Mouse (Mus musculus) left cerebral cortex, adult 9 months (tissue): ENCODE results near the gene Tmem176a.
"Not testable (repeated sequence)": the region's sequence is repeated elsewhere in the genome, so short reads cannot be mapped to it uniquely, and the experiment has no call there.

Source experiments
- DNase-seq, 2 experiments: peaks; one replicate each; pipeline ENCODE4 v3.0.0; 2022; ENCODE audit warnings: low spot score in 2 of 2

The Tmem176a gene

DNA sequence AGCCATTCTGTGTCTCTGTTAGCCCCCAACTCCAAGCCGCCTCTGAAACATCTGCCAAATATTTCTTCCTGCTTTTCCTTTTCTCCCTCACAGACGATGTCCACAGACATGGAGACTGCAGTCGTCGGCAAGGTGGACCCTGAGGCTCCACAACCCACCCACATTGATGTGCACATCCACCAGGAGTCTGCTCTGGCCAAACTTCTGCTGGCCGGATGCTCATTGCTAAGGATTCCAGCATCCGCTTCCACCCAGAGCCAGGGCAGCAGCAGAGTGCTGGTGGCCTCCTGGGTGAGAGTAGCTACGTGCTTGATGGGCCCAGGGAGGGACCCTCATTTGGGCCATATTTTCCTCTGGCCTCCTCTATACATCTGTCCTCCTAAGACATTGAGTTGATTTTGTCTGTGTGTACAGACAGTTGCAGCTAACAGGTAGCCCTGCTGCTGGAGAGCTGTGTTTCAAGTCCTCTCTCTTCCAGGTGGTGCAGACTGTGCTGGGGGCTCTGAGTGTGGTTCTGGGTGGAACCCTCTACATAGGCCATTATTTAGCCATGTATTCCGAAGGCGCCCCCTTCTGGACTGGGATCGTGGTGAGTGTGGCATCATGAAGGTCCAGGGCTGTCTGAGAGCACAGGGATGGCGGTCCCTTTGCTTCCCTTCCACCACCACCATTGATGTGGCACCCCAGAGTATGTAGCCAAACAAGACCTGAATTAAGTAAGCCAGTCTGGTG lies 1.6 kb downstream of the Tmem176a start:
- DNase-seq = no peak

DNA sequence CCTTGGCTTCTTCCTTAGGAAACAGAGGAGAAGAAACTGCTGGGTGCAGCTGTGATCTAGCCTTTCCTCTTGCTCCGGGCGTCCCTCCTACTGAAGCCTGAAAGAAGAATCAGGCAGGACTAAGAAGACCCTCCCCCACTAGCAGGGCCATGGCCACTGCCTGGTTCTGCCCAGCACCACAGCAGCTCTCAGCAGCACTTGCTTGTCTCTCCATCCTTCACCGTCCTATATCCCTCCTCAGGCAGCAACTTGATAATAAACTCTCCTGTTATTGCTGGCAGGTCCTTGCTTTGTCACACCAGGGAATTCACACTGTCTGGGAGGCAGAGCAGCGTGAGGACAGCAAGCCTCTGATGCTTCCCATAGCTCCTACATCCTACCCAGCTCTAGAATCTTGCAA lies 4.4 kb downstream of the Tmem176a start:
- no peak for DNase-seq

DNA sequence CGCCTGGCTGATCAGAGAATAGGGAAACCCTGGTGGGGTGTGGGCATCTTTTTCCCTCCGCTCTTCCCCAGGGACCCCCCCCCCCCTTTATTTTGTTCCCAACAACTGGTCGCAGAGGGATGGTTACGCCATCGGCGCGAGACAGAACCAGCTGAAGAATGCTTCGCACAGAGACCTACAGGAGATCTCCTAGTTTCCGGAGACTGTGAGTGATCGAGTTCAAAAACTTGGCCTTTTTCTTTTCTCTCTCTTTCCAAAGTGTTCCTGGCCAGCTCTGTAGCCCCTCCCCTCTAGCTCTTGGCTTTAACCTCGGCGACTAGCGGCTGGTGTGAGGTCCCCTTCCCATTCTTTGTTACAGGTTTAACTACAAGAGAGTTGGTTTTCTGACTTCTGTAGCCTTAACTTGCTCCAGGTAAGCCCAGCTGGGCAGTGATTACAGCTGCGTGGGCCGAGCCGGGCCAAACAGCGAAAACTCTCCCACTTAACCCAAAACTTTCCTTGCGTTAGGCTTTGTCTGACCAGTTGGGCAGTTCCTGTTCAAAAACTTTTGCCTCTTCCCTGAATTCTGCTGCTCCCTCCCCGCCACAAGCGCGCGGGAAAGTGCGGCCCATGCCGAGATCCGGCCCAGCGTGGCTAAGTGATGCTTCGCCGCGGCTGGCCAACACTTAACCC lies 11.2 kb downstream of the Tmem176a start:
- no peak for DNase-seq

DNA sequence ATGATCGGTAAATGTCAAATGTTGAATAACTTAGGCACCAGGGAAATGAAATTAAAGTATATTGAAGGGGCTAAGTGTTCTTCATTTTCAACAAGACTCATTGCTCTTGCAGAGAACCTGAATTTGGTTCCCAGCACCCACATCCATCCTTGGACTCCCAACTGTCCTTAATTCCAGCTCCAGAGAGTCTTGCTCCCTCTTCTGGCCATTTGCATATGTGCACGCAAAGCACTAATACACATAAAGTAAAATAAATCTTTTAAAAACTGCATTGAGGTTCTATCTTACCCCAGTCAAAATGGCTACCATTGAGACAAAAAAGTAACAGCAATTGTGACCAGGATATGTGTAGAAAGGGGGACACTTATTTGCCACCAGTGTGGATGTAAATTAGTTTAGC lies 13.4 kb downstream of the Tmem176a start:
- DNase-seq = no peak

DNA sequence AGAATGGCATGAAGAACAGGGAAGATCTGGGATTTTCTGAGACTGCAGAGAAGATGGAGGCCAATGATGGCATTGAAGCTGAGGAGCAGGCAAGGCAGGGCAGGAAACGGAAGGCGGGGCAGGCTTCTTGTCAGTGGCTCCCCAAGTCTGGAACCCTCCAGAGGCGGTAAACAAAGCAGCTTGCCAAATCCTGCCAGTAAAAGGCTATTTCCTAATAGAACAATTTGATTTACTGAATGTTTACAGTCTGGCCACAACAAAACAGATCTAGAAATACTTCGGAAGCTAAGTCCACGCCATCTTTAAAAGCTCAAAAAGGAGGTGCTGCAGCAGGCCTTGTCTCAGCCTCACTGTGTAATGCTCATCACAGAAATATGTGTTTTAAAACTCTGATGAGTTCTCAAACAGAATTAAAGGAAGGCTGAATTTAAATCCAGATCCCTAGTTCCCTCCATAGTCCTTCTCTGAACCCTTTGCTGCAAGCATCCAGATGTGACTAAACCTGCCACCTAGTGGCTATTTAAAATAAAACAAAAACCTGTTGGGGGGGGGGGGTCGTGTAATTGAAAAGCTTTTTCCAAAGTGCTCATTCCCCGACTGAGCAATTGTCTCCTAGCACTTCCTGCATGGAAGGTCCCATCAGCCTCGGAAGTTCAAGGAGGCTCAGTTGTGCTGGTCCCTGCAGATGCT lies 17.0 kb downstream of the Tmem176a start:
- DNase-seq = no peak

DNA sequence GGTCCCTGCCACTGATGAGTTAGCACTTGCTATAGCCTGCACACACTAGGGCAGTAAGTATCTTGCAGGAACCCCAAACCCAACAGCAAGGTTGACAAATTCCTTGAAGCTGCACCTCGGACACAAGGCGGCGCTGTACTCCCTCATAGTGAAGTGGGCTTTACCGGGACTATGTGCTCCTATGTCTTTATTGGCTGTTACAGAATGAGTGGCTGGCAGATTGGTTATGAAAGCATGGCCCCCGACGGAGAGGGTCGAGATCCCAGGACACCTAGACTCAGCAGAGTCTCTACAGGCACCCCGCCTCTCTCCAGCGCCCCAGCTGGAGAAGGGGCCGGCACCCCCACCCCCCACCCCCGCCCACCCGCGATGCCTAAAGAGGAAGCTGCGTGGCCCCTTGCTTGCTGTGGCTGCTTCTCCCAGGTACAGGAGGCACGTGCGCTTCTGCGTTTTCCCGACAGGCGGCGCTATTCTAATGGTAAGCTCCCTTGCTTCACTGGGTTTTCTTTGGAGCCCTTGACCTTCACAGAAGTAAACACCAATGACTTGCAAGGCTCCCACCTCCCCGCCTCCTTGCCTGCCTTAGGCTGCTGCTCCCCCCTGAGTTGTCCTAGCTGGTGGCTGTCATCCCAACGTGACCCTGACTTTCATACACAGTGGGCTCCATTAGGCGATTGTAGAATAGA lies 19.6 kb downstream of the Tmem176a start:
- DNase-seq = peak in 1 of 2 experiments; percentile 44

DNA sequence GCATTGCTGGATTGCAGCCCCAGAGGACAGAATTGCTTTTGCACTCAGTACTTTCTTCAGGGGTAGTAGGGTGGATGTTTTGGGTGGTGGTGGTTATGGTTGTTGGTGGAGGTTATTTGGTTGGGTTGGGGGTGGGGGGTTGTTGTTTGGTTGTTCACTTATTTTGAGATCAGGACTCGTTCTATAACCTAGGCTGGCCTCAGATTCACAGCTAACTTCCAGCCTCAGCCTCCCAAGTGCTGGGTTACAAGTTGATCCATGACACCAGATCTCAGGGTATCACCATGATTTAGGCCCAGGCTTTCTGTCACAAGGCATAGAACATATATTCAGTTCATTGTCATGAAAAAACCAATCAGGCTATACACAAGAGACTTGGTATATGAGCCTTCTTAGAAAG lies 20.1 kb downstream of the Tmem176a start:
- DNase-seq = no peak

DNA sequence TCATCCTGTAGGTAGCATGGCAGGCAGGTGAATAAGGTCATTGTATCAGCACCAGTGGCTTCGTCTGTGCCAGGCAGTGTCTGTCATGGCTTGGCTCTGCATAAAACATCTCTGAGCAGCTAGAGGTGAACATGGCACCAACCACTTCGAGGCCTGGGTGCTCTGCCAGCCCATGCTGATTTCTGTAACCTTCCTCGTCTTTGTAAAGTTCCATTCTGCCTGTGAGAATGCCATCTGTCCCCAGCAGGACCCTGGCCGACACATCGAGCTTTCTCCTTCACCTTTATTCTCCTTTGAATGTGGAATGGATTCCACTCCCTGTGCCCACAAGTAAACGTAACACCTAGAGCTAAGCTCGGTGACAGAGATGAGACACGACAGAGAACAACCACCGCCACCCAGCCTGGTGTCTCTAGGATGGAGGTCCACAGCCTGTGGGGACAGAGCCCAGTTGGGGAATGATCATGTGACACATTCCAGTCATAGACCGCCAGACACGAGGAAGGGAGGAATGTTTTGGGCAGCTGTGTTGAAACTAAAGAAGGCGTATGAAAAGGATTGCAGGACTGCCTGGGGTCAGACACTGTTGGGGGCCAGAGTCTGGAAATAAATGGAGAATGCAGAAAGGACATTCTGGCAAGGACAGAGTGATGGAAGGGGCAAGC lies 21.0 kb downstream of the Tmem176a start:
- DNase-seq = no peak

DNA sequence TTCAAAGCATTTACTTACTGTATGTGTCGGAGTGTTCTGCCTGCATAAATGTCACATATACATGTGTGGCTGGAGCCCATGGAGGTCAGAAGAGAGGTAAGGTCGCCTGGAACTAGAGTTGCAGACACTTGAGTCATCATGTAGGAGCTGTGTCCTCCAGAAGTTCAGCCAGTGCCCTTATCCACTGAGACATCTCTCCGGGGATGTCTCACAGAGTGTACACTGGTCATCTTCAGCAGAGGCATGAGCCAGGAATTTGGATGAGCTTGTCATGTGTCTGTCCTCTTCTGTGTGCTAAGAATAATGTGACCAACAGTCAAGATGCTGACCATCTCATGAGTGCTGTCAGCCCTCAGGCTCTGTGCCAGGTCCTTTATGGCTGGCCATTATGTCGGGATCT lies 22.1 kb downstream of the Tmem176a start:
- no peak for DNase-seq

DNA sequence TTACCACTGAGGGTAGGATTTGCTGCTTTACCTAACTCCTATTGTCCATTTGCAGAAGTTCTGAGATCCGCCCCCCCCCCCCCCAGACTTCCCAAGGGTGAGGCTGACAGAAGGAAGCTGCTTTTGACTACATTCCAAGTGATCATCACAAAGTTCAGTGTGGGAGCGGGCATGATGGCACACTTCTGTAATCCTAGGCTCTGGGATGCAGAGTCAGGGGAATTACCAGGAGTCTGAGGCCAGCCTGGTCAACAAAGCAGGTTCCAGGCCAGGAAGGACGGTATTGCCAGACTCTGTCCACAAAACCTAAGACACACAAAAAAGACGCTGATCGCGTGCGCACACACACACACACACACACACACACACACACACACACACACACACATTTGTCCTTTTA lies 22.8 kb downstream of the Tmem176a start:
- no peak for DNase-seq

DNA sequence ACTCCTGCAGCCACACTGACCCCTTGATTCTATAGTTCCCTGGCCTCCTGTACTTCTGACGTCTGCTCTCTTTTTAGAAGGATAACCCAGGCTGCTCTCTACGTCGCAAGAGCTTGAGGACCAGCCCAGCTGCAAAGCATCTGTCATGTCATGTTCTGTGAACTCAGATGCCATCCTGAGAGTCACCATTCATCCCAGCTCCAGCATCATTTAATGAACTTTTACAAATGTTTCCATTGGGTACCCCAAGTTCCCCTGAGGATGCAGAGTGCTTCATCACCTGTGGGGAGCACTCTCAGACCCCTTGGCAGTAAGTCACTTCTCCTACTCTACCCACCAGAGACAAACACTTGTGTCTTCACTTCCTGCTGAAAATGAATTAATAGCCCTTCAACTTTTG lies 23.5 kb downstream of the Tmem176a start:
- DNase-seq = no peak

DNA sequence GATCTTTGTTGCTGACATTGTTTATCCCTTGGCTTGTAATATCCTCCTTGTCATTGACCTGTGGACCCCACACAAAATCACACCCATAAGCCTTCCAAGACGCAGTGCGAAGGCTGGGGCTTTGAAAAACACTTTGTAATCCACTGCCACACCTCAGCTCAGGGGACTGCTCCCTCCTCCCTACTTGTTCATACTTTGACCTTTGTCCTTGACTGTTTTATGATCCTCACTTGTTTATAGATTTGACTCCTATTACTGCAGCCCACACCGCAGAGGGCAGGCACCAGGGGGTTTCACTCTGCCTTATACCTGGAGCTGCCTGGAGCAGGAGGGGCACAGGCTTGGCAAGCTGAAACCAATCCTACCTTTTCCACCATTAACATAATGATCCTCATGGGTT lies 24.0 kb downstream of the Tmem176a start:
- DNase-seq = no peak

DNA sequence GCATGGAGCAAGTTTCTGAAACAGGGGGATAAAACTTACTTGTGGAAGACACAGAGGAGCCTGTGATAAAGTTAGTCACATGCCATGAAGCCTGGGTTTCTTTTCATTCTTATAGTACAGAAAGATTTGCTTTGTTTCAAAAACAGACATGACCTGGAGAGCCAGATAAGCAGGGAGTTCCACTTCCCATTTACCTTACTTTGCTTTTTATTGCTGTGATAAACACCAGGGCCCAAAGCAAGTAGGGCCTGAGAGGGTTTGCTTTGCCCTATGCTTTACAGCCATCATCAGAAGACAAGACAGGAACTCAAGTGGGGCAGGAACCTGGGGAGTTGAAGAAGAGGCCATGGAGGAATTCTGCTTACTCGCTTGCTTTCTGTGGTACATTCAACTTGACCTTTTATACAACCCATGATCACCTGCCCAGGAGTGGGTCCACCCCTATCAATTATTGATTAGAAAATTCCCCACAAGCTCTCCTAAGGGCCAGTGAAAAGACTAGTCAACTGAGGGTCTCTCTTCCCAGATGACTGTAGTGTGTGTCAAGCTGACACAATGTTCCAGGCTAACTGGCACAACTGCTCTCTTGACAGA lies 24.5 kb downstream of the Tmem176a start:
- no peak for DNase-seq

DNA sequence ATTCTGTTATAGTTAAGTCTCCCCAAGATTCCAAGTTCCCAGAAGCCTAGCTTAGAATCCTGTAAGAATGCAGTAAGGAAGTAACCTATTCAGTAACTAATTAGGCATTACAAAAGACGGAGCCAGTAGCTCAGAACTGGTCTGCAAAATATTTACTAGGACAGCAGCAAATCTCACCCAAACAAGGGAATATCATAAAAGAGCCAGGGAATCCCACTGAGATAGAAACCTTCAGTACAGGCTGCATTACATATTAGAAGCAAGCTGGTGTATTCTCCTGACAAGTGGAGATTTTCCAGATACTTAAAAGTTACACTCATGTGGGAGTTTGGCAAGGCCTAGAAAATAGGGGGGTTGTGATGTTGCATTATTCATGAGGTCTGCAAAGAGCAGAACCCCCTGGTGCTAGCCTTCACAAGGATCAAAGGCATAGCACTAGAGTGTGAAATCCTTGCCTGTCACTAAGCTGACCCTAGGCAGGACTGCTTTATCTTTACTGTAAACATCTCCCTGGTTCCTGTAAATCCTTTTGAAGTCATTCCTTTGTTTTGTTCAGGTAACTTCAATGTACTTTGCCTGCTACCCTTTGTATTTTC lies 25.7 kb downstream of the Tmem176a start:
- DNase-seq = not testable (repeated sequence)

DNA sequence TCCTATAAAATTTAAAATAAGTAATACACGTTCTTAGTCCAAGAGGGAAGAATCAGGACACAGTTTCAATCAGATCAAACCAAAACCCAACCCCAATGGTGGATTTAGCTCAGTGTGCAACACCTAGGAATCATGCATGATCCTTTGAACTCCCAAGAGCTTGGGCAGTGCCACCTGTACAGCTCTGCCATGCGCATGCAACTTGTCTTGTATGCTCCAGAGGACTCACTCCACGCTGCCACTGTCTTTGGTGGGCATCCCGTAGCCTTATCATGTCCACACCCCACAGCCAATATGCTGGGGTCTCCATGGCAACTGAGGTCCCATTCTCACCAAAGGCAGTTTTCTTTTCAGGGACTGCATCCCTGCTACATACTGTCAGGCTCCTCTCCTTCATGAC lies 26.4 kb downstream of the Tmem176a start:
- DNase-seq = no peak

DNA sequence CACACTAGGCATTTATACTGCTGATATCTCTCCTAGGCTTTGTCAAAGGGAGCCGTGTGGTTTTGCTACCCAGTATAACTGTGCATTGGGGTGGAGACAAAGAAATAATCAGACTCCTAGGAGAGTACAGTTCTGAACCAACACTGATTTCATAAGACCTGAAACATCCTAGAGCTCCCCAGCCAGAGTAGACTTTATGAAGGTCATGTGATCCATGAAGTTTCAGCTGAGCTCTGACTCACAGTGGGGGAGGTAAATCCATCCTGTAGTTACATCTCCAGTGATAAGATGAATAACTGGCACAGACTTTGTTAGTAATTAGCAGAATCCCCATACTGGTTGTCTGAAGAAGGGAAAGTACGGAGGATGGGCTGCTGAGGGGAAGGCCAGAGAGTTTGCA lies 29.1 kb downstream of the Tmem176a start:
- DNase-seq = no peak

DNA sequence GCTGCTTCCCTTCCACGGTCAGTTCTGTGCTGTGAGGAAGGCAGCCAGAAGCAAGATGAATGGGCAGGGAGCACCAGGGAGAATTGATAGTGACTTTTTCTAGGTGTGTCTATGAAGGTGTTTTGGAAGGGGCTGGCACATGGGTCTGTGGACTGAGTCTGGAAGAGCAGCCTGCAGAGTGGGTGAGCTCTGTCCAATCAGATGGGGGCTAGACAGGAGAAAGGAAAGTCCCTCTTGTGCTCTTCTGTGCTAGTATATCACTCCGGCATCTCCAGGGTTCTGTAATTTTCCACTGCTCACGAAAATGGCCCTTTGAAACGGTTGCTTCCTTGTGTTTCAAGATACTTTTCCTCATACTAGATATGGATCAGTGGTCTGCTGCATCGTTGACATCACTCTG lies 31.9 kb downstream of the Tmem176a start, which contains the start of gene Aoc1:
TSS of gene Aoc1 (plus strand) at position 301 of the 400 bp plus-strand sequence.
- DNase-seq = no peak

DNA sequence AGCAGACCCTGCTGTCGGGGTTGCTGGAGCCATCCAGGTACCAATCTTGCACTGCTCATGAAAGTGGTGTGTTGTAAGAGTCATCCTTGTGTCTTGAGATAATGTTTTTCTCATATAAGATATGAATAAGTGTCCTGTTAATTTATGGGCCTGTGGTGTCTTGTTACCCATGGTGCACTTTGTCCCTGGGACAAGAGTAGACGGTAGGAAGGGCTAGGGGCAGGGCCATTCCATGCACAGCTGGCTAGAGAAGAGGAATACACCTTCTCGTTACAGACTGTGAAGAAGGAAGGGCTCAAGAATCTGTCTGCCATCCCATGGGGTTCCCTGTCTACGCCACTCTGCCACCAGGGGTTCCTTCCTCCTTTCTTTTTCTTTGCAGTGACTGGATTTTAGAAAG lies 33.9 kb downstream of the Tmem176a start:
- DNase-seq = no peak

DNA sequence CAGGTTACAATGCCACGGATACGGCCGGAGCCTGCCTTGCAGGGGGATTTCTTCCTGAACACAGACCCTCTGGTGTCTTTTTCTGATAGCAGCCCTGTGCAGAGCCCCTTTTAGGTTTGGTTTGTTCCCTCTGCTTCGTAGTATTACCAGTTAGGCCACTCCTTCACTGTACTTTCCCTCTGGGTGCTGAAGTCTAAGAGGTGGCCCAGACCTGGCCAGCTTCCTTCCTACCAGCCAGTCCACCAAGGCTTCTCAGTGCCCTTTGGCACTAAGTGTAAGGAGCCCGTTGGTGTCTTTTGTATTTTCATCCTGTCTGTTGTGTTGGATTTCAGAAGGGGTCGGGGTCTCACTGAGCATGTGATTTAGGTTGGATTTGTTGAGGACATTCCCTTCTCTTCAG lies 34.8 kb downstream of the Tmem176a start:
- no peak for DNase-seq

DNA sequence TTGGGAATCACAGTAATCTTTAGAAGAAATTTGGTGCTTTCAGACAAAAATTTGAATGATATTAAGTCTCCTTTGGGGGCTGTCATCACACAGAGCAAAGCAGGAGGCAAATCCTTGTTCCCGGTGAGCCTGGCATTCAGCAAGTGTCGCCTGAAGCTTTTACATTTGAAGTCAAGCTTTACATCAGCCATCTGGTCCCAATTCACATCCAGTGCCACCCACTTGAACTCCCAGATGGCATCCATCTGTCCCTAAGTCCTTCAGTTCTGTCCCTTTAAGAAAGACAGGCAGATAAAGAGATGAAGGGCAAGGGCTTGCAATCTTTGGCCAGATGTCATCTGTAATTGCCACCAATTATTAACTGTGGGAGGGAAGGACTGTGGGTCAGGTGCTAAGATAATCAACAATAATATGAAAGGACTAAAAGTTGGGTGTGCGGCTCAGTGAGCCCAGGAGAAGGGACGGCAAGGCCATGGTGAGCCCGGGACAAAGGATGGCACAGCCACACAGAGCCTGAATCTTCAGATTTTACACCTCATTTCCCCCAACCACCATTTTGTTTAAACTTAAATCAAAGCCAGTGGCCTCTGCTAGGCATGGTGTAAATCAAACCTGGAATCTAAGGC lies 35.9 kb downstream of the Tmem176a start:
- DNase-seq = peak in 1 of 2 experiments; percentile 41

DNA sequence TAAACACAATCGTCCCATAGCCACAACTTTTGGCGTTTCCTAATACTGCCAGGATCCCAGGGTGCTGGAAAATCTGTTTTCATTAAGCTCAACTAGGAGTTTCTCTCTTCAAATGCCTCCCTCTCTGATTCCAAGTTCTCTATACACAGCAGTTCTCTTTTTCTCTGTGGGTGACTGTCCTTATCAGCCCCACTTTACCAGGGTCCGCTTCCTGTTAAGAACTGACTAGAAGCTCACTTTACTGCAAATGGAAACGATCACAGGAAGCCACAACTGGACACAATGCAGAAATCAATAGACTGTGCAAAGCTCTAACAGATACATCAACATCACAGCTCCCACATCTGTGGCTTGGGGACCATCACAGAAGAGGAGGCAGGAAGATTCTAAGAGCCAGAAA lies 53.5 kb downstream of the Tmem176a start:
- no peak for DNase-seq
